Mouse (Mus musculus): ENCODE results near the gene Rnase4.

Gene Rnase4

DNA sequence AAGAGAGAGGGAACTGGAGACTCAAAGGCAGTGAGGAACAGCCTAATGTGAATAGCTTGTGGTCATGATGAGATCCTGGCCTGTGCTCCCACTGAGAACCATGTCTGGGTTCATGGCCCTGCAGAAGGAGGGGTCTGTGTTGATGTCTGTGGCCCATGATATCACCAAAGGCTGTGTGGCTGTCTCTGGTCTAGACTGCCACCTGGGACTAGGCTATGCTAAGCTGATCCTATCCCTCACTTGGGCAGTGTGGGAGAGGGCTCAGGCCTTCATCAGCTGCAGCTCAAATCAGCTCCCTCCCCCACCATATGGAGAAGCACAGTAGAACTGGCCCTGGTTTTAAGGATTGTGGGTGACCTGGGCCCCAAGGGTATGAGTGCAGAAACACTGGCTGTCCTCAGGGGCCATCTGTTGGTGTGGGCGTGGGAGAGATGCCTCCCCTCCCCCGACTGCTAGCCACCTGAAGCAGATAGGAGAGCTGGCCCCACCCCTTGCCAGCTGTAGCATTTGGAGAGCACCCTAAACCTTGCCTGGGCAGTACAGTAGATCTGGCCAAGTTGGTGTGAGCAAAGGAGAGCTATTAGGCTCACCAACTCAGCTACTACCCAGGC, 36.9 kb downstream of the Rnase4 start:
- DNase-seq (ENCODE audit: low read depth, low spot score), result no peak

DNA sequence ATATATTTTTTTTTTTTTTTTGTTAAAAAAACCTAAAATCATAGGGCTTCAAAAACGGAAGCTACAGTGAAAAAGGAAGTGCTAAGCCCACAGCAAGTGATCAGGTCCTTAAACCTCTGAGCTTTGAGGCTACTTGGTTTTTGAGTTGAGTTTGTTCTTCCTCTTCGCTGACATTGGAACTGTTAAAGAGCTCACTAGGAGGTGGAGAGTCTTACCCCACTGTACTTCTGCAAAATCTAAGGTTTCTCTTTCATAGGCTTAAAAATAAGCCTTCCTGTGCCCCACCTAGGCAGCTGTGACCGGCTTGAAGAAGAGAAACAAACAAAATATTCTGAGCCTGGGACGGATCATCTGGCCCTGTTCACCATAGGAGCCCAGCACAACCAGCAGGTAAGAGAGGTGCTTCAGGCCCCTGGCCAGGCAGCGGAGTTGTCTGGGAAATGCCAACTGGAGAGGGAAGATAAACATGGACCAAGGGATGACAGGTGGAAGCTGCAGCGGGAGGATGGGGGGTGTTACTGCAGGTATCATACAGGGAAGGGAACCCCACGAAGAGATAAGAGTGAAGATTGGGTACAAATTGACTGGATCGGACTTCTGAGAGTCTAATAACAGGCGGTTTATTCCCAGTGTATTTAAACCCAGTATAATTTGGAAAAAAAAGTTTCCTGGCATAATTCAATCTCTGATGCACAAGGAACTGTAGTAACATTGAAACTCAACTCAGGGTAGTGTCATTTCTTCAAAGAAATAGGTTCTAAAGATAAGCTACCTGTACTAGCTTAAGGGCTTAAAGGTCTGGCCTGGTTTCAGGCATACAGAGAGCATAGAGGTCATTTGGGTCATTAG, 38.1 kb downstream of the Rnase4 start:
- DNase-seq (ENCODE audit: low read depth, low spot score), result no peak

DNA sequence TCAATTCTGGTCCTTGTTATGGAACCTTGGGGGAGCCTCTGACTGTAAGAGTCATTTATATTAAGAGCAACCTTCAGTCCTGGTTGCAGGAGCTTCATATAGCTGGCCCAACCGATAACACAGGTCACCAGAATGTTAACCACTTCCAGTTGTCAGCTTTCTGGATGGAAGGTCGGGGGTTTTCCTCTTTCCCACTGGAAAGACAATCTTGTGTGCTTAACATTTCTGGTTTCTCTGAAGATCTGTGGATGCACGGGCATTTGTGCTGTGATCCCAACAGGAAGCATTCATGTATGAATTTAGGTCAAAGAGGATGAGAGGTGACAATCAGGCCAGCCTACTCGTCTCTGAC, 38.7 kb downstream of the Rnase4 start:
- DNase-seq (ENCODE audit: low read depth, low spot score), result no peak

DNA sequence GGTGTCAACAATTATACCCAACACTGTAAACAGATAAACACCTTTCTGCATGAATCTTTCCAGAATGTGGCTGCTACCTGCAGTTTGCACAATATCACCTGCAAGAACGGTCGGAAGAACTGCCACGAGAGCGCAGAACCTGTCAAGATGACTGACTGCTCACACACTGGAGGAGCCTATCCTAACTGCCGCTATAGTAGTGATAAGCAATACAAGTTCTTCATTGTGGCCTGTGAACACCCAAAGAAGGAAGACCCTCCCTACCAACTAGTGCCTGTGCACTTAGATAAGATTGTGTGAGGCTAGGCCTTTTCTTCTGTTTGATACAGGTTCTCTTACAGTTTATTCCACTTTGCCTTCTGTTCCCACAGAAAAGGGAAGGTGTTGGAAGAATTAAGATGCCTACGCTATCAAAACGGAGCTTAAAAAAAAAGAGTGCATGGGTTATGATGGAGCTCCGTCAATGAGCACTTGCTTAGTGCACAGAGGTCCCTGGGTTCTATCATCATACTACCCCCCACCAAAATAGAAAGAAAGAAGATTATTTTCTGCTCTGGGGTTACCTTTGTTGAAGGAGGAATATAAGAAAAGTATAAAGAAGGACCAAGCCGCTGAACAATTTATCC, 39.6 kb downstream of the Rnase4 start:
- DNase-seq (ENCODE audit: low read depth, low spot score), result no peak

DNA sequence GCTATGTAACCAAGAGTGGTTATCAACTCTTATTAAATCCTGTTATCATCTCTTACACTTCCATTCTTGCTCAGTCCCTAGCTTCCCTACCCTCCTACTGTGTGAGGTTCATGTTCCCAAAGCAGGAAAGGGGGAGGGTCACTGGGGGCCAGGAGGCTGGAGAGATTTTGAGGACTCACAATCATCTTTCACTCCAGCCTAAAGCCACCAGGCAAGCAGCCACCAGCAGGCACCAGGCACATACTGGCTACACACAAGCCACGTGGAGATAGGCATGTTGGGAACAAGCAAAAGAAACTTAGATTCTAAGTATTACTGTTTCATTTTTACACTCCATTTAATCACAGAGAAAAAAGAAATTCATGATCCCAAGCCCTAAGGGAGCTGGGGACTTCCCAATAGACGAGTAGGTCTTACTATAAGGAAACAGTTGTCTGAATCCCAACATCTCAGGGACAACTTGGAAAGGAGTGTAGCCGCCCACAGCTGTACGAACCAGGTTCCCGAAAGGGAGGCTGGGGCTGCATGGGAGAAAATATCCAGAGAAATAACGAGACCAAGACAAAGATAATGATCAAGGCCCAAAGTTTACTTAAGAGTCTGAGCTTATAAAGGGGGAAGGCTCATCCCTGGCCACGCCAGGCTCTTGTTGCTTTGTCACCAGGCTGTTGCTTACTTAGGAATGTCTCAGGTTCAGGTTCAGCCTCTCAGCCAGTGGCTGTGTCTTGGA, 40.4 kb downstream of the Rnase4 start:
- DNase-seq (ENCODE audit: low read depth, low spot score), result no peak

DNA sequence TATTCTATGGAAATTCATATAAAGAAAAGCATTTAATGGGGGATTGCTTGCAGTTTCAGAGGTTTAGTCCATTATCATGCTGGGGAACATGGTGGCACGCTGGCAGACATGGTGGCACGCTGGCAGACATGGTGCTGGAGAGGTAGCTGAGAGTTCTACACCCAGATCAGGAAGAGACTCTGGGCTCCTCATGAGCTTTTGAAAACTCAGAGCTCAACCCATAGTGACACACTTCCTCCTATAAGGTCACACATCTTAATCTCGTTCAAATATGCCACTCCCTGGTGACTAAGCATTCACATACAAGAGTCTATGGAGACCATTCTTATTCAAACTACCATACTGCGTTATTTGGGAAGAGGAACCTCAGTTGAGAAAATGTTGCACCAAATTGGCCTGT, 41.5 kb downstream of the Rnase4 start:
- DNase-seq (ENCODE audit: low read depth, low spot score), result no peak

DNA sequence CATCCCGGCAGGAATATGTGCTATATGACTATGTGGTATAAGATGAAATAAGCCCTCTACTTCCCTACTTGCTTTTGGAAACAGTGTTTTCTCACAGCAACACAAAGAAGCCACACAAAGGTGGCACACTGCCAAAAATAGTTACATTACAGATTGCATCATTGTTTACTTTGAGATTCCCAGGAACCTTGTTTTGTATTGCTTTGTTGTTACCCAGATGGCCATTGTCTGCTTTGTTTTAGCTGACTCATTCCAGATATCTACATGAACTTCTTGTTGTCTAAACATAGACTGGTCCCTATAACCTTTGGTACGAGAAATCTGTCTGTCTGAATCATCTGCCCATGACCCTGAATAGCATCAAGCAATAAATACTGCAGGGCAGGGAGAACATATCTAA, 49.5 kb downstream of the Rnase4 start:
- DNase-seq (ENCODE audit: low read depth, low spot score), result no peak

DNA sequence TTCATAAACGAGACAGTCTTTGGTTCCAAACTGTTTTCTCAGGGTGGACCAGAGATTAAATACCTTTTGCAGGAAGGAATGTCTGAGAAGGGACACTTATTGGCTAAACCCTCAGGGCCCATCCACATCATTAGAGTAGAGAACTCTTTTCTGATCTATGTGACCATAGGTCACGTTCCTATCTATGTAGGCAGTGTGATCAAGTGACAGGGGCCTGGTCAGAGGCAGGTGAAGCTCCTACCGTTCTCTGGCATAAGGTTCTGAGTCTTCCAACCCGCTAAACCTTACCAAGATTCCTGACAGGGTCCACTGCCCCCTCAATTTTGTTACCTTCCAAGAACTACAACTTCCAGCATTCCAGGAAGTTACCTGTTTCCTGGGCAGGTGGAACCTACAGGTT, 51.2 kb downstream of the Rnase4 start:
- no peak for DNase-seq (ENCODE audit: low read depth, low spot score)

DNA sequence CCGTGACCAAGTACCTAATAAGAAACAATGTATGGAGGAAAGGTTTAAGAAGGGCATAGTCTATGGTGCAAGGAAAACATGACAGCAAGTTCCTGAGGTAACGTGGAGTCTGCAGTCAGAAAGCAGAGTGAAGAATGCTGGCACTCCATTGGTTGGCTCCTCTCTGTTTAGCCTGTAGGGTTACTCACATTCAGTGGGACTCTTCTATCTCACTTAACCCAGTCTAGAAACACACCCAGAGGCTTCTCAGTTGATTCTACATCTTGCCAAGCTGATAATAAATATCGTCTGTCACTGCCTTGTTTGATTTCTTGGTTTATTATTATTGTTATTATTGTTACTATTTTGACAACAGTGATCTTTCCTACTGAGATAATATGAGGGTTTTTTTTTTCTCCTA, 51.7 kb downstream of the Rnase4 start:
- DNase-seq (ENCODE audit: low read depth, low spot score), result no peak

DNA sequence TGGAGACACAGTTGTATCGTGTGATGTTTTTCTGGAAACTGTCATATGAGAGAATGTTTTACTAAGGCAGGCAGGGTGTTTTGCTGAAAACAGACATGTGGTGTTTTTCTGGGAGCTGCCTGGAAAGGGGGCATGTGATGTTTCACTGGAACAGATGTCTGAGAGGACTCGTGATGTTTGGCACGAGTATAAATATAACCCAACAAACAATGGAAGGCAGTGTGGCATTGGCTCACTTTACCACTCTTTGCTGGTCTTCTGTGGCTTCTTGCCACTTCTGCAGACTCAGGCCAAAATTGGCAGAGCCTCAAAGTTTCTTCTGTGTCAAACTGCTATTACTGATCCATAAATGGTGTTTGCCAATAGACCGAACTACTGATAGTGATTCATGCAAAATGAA, 52.4 kb downstream of the Rnase4 start:
- DNase-seq (ENCODE audit: low read depth, low spot score), result no peak

DNA sequence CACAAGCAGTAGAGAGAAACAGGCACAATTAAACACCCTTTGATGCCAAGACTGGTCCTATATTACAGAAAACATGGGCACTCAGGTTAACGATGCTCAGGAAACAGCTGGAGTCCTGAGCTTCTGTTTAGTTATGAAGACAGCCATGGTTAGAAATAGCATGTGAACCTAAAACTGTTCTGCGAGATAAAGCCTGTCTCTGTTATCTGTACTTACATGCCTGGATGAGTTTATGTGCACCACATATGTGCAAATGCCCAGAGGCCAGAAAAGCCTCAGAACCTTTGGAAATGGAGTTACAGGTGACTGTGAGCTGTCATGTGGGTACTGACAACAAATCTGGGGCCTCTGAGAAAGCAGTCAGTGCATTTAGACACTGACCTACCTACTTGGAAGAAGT, 53.1 kb downstream of the Rnase4 start:
- DNase-seq (ENCODE audit: low read depth, low spot score), result no peak

DNA sequence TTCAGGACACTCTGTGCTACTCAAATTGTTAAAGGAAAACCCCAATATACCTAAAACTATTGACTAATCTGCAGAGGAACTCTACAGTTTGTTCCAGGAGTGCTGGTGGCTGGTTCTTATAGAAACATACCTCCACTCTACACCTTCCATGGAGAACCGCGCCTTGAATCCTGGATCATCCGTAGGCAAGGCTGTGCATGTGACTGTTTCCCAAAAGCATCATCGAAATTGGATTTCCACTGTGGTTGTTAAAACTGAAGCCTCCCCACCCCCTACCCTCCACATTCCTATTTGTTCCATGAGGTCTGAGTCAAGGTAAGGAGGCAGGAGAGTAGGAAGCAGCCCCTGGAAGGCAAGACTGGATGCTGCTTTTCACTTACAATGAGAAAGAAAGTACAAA, 53.6 kb downstream of the Rnase4 start:
- no peak for DNase-seq (ENCODE audit: low read depth, low spot score)

DNA sequence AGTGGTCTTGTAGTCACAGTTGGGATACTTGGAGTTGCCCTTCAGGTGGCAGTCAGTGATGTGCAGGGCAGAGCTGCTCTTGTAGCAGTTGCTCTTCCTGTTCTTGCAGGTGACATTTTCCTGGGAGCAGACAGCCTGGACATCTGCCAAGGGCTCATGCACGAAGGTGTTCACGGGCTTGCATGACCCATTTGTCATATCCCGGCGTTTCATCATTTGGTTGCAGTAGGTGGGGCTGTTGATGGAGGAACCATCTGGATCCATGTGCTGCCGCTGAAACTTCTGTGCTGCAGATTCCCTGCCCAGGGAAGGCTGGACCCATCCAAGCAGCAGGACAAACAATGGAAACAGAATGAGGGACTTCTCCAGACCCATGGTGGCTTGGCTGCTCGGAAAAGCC, 54.6 kb downstream of the Rnase4 start:
- DNase-seq (ENCODE audit: low read depth, low spot score), result no peak

DNA sequence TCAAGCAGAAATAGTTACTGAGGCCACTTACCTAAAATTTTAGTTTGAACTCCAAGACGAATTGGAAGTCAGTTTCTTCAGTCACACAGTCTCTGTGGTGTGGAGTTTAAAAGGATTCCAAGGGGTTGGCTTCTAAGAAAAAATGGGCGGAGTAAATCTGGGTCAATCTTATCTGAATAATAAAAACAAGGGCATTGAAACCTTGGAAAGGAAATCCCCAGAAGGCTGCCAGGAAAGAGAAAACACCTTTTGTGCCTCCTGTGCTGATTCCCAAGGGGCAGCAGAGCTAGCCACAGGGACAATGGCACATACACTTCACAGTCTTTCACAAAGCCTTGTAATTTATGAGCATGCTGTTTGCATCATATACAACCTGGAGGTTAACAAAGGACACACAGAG, 55.8 kb downstream of the Rnase4 start, which contains the start of gene Rnase1:
TSS of gene Rnase1 (minus strand) at position 101 of the 400 bp plus-strand sequence.
- DNase-seq (ENCODE audit: low read depth, low spot score), result no peak

DNA sequence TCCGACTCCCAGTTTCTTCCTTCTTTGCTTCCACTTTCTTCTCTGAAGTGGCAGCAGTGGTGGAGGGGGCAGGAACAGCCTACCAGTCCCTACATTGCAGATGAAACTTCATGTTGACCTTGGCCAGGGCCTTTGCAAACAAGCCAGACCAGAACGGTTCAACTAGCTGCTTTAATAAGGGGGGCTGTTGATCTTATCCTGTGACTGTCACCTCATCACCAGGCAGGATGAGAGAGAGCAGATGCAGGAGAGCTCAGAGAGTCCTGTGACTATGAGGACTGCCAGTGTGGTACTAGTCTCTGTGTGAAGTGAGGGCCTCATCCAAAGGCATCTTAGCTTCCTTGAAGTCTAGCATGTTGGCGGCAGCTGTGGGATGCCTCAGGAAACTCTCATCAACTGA, 57.1 kb downstream of the Rnase4 start:
- DNase-seq (ENCODE audit: low read depth, low spot score), result no peak

DNA sequence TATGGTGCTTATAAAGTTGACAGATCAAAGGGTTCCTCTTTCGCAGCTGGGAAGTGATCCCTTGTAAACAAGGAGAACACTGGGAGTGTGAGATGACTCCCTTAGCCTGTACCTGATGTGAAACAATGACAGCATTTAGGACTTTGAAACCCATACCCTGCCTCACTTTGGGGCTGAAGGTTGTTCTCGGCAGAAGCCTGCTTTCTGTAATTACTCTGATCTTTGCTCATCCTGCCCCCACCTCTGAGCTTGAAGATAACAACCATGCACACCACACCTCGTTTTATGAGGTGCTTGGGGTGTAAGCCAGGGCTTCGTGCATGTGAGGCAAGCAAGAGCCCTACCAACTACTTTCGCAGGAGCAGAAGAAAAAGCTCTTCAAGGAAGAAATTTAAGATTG, 58.3 kb downstream of the Rnase4 start:
- DNase-seq (ENCODE audit: low read depth, low spot score), result no peak

DNA sequence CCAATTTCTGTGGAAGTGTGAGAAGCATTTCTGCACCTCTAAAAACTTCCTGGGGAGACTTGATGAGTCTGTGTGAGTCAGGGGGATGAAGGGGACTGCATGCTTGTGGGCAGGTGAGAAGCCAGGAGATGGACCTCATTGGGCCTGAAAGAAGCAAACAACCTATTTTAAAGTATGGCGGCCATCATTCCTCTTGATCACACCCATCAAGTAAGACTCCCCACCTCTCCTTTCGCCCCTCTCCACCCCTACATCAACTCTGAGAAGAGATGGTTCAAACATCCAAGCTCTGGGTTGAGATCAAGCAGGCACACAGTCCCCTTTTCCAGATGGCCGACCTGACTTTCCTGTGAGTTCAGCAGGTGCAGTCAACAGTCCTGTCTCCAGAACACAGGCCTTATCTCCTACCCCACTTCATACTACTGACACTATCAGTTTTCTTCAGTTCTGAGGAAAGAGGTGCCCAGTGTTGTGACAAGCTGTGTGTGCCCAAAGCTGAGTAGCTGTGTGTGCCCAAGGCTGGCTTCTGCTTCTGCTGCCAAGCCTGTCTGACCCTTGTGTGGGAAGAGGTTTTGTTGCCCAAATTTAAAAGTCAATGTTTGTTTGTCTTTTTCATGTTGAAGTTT, 59.4 kb downstream of the Rnase4 start:
- DNase-seq (ENCODE audit: low read depth, low spot score), result no peak

DNA sequence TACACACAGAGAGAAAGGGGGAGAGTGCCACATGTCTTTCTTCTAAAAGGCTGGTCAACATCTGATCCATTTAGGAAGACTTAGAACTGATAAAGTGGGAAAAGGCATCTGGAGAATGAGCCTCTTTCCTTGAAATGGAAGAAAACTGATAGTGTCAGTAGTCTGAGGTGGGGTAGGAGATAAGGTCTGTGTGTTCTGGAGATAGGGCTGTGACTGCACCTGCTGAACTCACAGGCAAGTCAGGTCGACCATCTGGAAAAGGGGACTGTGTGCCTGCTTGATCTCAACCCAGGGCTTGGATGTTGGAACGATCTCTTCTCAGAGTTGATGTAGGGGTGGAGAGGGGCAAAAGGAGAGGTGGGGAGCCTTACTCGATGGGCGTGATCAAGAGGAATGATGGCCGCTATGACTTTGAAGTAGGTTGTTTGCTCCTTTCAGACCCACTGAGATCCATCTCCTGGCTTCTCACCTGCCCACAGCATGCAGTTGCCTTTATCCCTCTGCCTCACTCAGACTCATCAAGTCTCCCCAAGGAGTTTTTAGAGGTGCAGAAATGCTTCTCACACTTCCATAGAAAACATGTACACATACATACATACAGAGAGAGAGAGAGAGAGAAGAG, 61.5 kb downstream of the Rnase4 start:
- DNase-seq (ENCODE audit: low read depth, low spot score), result no peak

Data from mesoderm, embryonic 11.5 days (tissue).